Mouse (Mus musculus): ENCODE measurements at regions not wholly inside any gene's neighbourhood (a gene's known extent, or its start where the extent isn't known, plus 50 kb on each side); places are given as distances from the start of the nearest gene placed in this dataset.

DNA sequence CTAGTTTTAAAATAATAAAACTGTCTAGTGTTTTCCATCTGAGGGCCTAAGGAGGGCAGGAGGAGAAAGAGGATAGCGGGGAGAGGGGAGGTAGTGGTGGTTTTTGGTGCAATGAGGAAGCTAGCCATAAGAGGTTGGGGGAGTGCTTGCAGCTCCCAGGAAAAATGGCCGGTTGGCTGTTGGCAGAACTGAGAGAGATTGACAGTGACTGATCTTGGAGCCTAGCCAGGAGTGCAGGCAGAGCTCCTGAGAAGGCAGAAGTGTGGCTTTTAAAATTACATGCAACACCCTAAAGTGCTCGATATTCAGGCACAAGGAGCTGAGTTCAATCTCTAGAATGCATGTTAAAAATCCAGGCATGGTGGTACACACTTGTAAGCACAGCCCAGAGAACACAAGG lies 938.3 kb upstream of the 2610301B20Rik start:
- Histone ChIP-seq H3K27me3 (ENCODE audit: control insufficient read depth, insufficient read depth, low read length, poor library complexity, severe bottlenecking) (no peaks in the 10 kb centered on the region), H3K36me3 (ENCODE audit: control insufficient read depth, insufficient read depth, low read length, poor library complexity, severe bottlenecking) (no peaks in the 10 kb centered on the region)
- DNase-seq (ENCODE audit: low read depth, low spot score): no peak

DNA sequence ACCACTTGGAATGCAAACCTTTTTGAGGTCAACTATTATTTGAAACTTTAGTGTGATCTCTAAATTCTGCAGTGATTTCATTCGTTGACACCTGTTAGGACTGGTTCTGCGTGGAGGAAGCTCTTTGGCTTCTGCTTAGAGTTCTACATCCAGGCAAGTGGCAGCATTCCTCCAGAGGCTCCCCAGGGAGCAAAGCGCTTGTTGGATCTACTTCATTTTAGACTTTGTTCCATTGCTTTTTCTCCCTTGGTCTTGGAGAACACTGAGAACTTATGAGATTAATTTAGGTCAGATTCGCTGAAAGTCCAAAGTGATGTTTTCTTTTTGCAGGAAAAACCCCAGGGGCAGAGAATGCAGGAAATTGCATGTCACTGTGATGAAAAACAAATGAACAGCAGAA lies 922.9 kb upstream of the 2610301B20Rik start:
- Histone ChIP-seq H3K36me3 (ENCODE audit: control insufficient read depth, insufficient read depth, low read length, poor library complexity, severe bottlenecking) (no peaks in the 10 kb centered on the region), H3K27me3 (ENCODE audit: control insufficient read depth, insufficient read depth, low read length, poor library complexity, severe bottlenecking) (no peaks in the 10 kb centered on the region)
- no peak for DNase-seq (ENCODE audit: low read depth, low spot score)

DNA sequence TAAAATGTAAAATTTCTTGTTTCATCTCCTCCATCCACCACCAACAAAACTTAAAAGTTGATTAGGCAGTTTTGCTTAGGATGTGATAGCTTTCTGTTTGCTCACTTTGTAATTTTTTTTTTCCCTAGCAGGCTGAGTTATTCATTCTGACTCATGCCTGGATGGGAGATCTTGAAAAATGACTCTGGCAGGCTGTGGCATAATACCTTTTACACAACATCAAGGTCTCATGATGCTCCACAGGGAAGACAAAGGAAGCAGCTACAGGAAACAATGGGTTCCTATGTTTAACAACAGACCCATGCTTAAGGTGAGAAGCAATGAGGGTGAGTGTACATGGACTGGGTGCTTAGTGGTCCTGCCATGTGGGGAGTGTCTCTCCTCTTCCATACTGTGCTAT lies 899.7 kb upstream of the 2610301B20Rik start:
- no peak for DNase-seq (ENCODE audit: low read depth, low spot score)
- no peaks in the 10 kb centered on the region for H3K36me3 ChIP-seq (ENCODE audit: control insufficient read depth, insufficient read depth, low read length, poor library complexity, severe bottlenecking)

GRCm38 (mm10) chr4:9981354-9982040 lies 892.8 kb upstream of the 2610301B20Rik start:
- no peaks in the 10 kb centered on the region for H3K36me3 ChIP-seq (ENCODE audit: control insufficient read depth, insufficient read depth, low read length, poor library complexity, severe bottlenecking)
- H3K27me3 ChIP-seq (ENCODE audit: control insufficient read depth, insufficient read depth, low read length, poor library complexity, severe bottlenecking): no peaks in the 10 kb centered on the region
- DNase-seq (ENCODE audit: low read depth, low spot score): no peak

More for the DNA sequence above, 899.7 kb upstream of the 2610301B20Rik start:
- no peaks in the 10 kb centered on the region for H3K27me3 ChIP-seq (ENCODE audit: control insufficient read depth, insufficient read depth, low read length, poor library complexity, severe bottlenecking)

- DNase-seq (ENCODE audit: low read depth, low spot score): no peak
- no peaks in the 10 kb centered on the region for H3K27me3 ChIP-seq (ENCODE audit: control insufficient read depth, insufficient read depth, low read length, poor library complexity, severe bottlenecking)
- no peaks in the 10 kb centered on the region for H3K36me3 ChIP-seq (ENCODE audit: control insufficient read depth, insufficient read depth, low read length, poor library complexity, severe bottlenecking)
Measured at GRCm38 (mm10) chr4:9982786-9983525, 891.3 kb upstream of the 2610301B20Rik start.

DNA sequence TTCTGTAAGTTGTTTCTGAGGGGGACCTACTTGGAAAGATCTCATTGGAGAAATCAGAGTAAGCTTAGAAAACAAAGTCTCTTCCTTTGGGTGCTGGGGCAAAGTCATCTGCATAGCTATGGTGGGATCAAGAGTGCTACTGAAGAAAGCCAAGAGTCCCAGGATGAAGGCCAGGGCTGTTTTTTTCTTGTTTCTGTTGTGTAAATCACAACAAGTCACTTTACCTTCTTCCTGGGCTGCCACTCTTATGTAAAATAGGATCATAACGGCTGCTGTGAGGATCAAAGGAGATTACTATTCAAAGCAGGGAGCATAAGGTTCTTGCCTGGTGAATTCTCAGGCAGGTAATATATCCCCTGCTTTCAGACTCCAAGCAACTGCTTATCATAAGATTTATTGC lies 880.4 kb upstream of the 2610301B20Rik start:
- Histone ChIP-seq H3K27me3 (ENCODE audit: control insufficient read depth, insufficient read depth, low read length, poor library complexity, severe bottlenecking) (no peaks in the 10 kb centered on the region), H3K36me3 (ENCODE audit: control insufficient read depth, insufficient read depth, low read length, poor library complexity, severe bottlenecking) (no peaks in the 10 kb centered on the region)
- no peak for DNase-seq (ENCODE audit: low read depth, low spot score)

DNA sequence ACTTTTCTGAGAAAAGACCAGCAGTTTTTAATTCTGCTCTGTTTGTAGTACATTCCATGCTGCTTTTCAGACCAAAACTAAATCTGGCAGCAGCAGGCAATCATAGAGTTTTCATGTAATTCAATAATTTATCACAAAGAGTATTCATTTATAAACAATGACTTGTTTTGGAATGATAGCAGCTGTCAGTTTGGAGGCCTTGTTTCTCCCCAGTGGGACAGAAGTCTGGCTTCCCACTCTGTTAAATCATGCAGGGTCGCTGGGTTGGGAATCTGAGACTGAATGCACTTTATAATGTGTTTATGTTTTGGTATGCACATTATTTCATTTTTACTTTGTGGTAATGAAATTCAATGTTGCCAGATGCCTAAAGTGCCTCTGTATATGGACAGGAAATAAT lies 879.8 kb upstream of the 2610301B20Rik start:
- DNase-seq (ENCODE audit: low read depth, low spot score): no peak
- Histone ChIP-seq H3K36me3 (ENCODE audit: control insufficient read depth, insufficient read depth, low read length, poor library complexity, severe bottlenecking) (no peaks in the 10 kb centered on the region), H3K27me3 (ENCODE audit: control insufficient read depth, insufficient read depth, low read length, poor library complexity, severe bottlenecking) (no peaks in the 10 kb centered on the region)

DNA sequence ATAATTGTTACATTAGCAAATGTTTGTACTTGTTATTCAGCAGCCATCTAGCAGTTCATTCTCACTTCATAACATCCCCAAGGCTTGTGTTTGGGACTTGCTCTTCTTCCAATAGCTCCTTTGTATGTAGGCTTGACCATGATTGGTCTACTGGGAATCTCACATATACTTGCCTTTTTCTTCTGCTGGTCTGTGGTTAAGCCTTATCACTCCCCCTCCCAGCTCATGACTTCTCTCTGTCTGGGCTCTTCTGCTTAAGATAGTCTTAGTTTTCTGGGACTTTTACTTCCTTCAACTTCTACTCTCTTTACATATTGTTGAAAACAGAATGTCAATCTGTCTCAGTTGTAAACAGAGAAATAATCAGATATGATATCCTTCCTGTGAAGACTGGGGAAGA lies 844.0 kb upstream of the 2610301B20Rik start:
- H3K27me3 ChIP-seq (ENCODE audit: control insufficient read depth, insufficient read depth, low read length, poor library complexity, severe bottlenecking): no peaks in the 10 kb centered on the region
- no peaks in the 10 kb centered on the region for H3K36me3 ChIP-seq (ENCODE audit: control insufficient read depth, insufficient read depth, low read length, poor library complexity, severe bottlenecking)
- no peak for DNase-seq (ENCODE audit: low read depth, low spot score)

GRCm38 (mm10) chr4:10031764-10032163 lies 842.5 kb upstream of the 2610301B20Rik start:
- DNase-seq (ENCODE audit: low read depth, low spot score): no peak
- Histone ChIP-seq H3K36me3 (ENCODE audit: control insufficient read depth, insufficient read depth, low read length, poor library complexity, severe bottlenecking) (no peaks in the 10 kb centered on the region), H3K27me3 (ENCODE audit: control insufficient read depth, insufficient read depth, low read length, poor library complexity, severe bottlenecking) (no peaks in the 10 kb centered on the region)

DNA sequence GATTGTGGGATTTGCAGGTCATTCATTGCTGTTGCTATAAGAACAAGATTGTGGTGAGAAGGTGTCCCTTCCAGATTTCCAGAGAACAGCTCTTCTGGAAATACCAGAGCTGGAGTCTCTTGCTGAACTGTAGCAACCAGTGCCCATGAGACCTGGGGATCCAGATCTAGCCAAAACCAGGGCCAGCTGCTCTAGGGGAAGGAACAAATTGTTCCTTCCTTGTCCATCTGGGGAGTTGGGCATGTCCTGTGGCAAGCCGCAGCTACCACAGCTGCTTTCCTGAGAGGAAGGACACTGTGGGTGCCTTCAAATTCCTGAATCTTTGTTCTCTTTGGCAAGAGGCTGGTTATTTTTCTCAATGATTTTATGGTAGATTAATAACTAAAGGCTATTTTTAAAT lies 839.0 kb upstream of the 2610301B20Rik start:
- DNase-seq (ENCODE audit: low read depth, low spot score): no peak
- no peaks in the 10 kb centered on the region for H3K36me3 ChIP-seq (ENCODE audit: control insufficient read depth, insufficient read depth, low read length, poor library complexity, severe bottlenecking)
- no peaks in the 10 kb centered on the region for H3K27me3 ChIP-seq (ENCODE audit: control insufficient read depth, insufficient read depth, low read length, poor library complexity, severe bottlenecking)

DNA sequence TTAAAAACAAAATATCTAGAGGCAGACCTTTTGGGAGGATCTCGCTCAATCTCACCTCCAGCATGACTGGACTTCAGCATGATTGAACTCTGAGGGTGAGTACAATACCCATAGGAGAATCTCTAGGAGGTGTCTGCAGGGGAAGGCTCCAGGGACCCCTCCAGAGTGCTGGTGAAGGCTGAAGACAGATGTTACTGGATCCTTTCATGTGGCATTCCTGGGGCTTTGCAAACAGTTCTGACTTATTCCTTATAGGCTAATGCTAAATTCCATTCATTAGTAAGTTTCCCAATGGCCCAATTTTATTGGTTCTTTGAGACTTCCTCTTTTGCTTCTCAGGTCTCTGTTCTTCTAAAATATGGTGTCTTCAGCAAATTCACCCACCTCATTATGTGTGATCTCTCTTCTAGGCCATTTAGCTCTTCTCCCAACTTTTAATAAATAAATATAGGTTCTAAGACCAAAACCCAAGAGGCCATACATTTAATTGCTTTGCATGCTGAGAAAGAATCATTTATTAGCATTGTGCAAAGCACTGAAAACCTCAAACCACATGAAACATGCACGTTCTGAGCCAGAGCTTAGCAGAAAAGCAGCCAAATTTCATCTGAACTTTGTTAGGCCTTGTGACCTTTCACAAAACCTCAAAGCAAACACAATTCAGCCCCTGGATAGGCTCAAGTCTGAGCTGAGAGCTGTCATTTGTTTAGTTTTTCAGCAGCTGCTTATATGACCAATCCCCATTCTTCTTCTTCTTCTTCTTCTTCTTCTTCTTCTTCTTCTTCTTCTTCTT lies 832.8 kb upstream of the 2610301B20Rik start:
- DNase-seq (ENCODE audit: low read depth, low spot score): no peak
- Histone ChIP-seq H3K27me3 (ENCODE audit: control insufficient read depth, insufficient read depth, low read length, poor library complexity, severe bottlenecking) (no peaks in the 10 kb centered on the region; the same call in 1 of the 2 replicates), H3K36me3 (ENCODE audit: control insufficient read depth, insufficient read depth, low read length, poor library complexity, severe bottlenecking) (no peaks in the 10 kb centered on the region)

DNA sequence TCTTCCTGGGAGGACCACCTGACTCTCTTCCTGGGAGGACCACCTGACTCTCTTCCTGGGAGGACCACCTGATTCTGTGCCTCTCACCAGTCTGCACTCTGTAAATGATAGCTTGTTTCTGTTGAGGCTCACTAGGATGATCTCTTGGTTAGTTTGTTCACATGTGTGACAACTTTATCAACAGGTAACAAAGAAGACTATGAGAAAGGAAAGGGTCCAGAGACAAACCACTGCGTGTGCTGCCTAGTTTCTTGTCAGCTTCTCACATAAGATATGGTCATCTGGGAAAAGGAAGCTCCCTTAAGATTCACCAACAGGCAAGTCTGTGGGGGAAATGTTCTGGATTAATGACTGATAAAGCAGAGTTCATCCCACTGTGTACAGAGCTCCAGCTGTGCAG lies 825.5 kb upstream of the 2610301B20Rik start:
- H3K36me3 ChIP-seq (ENCODE audit: control insufficient read depth, insufficient read depth, low read length, poor library complexity, severe bottlenecking): no peaks in the 10 kb centered on the region
- DNase-seq (ENCODE audit: low read depth, low spot score): no peak
- H3K27me3 ChIP-seq (ENCODE audit: control insufficient read depth, insufficient read depth, low read length, poor library complexity, severe bottlenecking): no peaks in the 10 kb centered on the region

DNA sequence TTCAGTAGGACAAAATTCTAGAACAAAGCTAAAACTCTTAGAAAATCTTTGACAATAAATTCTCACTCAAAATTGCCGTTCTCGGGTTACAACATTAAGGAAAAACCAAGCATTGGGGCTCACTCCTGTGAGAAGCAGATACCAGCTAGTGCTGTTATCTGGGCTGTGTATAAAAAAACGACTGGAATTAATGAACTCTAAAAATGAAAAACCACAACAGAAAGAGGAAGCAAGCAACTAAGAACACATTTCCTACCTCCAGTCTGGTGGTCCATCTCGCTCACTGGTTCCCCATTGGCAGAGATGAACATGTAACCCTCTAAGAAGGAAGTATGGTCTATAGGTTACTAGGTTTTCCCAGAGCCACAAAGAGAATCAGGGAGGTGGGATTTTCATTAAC lies 824.9 kb upstream of the 2610301B20Rik start:
- Histone ChIP-seq H3K36me3 (ENCODE audit: control insufficient read depth, insufficient read depth, low read length, poor library complexity, severe bottlenecking) (no peaks in the 10 kb centered on the region), H3K27me3 (ENCODE audit: control insufficient read depth, insufficient read depth, low read length, poor library complexity, severe bottlenecking) (no peaks in the 10 kb centered on the region)
- DNase-seq (ENCODE audit: low read depth, low spot score): no peak

DNA sequence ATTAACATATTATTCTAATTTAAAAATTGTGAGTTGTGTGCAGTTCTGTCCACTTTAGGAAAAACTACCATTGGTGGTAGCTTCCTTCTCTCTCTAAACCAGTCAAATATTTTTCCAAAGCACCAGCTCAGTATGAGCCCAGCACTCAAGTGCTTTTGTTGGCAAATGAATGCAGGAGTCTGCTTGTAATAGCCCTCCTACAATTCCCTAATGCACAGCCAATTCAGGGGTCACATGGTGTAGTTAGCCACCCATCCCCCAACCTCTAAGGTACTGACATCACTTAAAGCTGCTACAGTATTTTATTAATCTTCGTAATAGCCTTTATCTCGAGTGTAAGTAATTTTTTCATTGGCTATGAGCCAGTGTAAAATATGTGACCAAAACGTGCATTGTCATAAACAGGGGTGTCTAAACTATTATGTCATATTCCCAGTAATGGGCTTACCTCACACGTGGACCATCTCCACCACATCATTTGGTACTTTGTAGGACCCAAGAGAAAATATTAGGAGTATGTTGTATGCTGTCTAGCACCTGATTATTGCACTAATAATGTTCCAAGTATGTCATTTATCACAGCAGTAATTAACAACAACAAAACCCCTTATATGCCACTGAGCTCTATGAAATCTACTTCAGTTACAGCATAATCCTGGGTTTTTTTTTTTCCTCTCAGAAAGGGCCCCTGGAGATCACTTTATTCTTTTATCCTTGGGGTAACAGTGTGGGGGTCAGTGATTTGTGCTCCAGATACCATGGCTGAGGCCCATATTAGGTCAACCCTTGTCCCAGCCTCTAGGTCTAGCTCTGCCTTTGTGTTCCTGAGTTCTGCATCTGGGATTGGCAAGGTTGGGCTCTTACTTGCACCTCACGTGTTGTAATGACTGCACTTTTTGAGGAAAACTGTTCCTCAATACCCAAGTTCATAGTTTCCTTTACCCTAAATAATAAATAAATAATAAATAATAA lies 822.7 kb upstream of the 2610301B20Rik start:
- no peaks in the 10 kb centered on the region for H3K36me3 ChIP-seq (ENCODE audit: control insufficient read depth, insufficient read depth, low read length, poor library complexity, severe bottlenecking)
- no peaks in the 10 kb centered on the region for H3K27me3 ChIP-seq (ENCODE audit: control insufficient read depth, insufficient read depth, low read length, poor library complexity, severe bottlenecking)
- no peak for DNase-seq (ENCODE audit: low read depth, low spot score)
